Mouse (Mus musculus): Measurements from ENCODE around the gene Ilkap. TPM values are rescaled to one million over a fixed set of nuclear protein-coding genes. Genes with fewer than 3 reads are reported as not detected.

The Ilkap gene
- polyA plus RNA-seq, 1 experiment from 2014 or later = 158 TPM

GRCm38 (mm10) chr1:91435606-91436130 lies 37.1 kb upstream of the Ilkap start:
- WGBS = 78% methylated on average over 13 of the region's 13 CpGs
- H3K4me1 ChIP-seq = peaks cover 18% of the 10 kb centered on the region
- H3K9me3 ChIP-seq = no peaks in the 10 kb centered on the region
- no peak overlapping the region for H3K4me2 ChIP-seq
- peak overlapping the region; percentile 60 for H3K27ac ChIP-seq
- H3K9ac ChIP-seq = no peak overlapping the region; the same call in 1 of the 2 replicates
- H3K36me3 ChIP-seq = peaks cover 3% of the 10 kb centered on the region; the same call in 1 of the 2 replicates
- ATAC-seq (ENCODE audit: insufficient number of reproducible peaks, insufficient read depth, low FRiP score, low TSS enrichment, low read depth) = no peak
- no peaks in the 10 kb centered on the region for H3K27me3 ChIP-seq
- no peak overlapping the region for H3K4me3 ChIP-seq

GRCm38 (mm10) chr1:91434905-91435304 lies 36.3 kb upstream of the Ilkap start:
- no peaks in the 10 kb centered on the region for H3K27me3 ChIP-seq
- WGBS = 93% methylated on average over 8 of the region's 8 CpGs
- no peak for ATAC-seq (ENCODE audit: insufficient number of reproducible peaks, insufficient read depth, low FRiP score, low TSS enrichment, low read depth)

GRCm38 (mm10) chr1:91430761-91431160 lies 32.1 kb upstream of the Ilkap start:
- H3K27ac ChIP-seq = no peak overlapping the region
- H3K4me3 ChIP-seq = no peak overlapping the region
- ATAC-seq (ENCODE audit: insufficient number of reproducible peaks, insufficient read depth, low FRiP score, low TSS enrichment, low read depth) = no peak
- peaks cover 4% of the 10 kb centered on the region; the same call in 1 of the 2 replicates for H3K4me1 ChIP-seq
- no peak overlapping the region for H3K9ac ChIP-seq
- 76% methylated on average over 7 of the region's 7 CpGs for whole genome bisulfite sequencing
- peaks cover 17% of the 10 kb centered on the region; the same call in 1 of the 2 replicates for H3K36me3 ChIP-seq
- H3K9me3 ChIP-seq = no peaks in the 10 kb centered on the region
- H3K27me3 ChIP-seq = no peaks in the 10 kb centered on the region
- H3K4me2 ChIP-seq = no peak overlapping the region

More at GRCm38 (mm10) chr1:91434905-91435304, 36.3 kb upstream of the Ilkap start:
- Histone ChIP-seq H3K36me3 (peaks cover 3% of the 10 kb centered on the region; the same call in 1 of the 2 replicates), H3K9me3 (no peaks in the 10 kb centered on the region), H3K4me2 (no peak overlapping the region), H3K9ac (no peak overlapping the region), H3K4me3 (no peak overlapping the region), H3K27ac (no peak overlapping the region), H3K4me1 (peaks cover 18% of the 10 kb centered on the region)

GRCm38 (mm10) chr1:91429212-91429611 lies 30.6 kb upstream of the Ilkap start:
- no peak for ATAC-seq (ENCODE audit: insufficient number of reproducible peaks, insufficient read depth, low FRiP score, low TSS enrichment, low read depth)
- Histone ChIP-seq H3K27ac (no peak overlapping the region), H3K9me3 (no peaks in the 10 kb centered on the region), H3K4me2 (no peak overlapping the region), H3K36me3 (peaks cover 17% of the 10 kb centered on the region; the same call in 1 of the 2 replicates), H3K9ac (no peak overlapping the region), H3K27me3 (no peaks in the 10 kb centered on the region), H3K4me3 (no peak overlapping the region), H3K4me1 (no peaks in the 10 kb centered on the region)
- WGBS = 84% methylated on average over 10 of the region's 10 CpGs

GRCm38 (mm10) chr1:91428614-91429013 lies 30.0 kb upstream of the Ilkap start:
- no peak for ATAC-seq (ENCODE audit: insufficient number of reproducible peaks, insufficient read depth, low FRiP score, low TSS enrichment, low read depth)
- H3K27ac ChIP-seq = no peak overlapping the region
- no peak overlapping the region for H3K4me2 ChIP-seq
- no peak overlapping the region; the same call in 1 of the 2 replicates for H3K9ac ChIP-seq
- no peaks in the 10 kb centered on the region for H3K27me3 ChIP-seq
- WGBS = 37% methylated on average over 4 of the region's 4 CpGs
- H3K4me1 ChIP-seq = no peaks in the 10 kb centered on the region
- H3K4me3 ChIP-seq = no peak overlapping the region
- H3K9me3 ChIP-seq = no peaks in the 10 kb centered on the region
- peaks cover 17% of the 10 kb centered on the region; the same call in 1 of the 2 replicates for H3K36me3 ChIP-seq

GRCm38 (mm10) chr1:91426397-91426796 lies 27.8 kb upstream of the Ilkap start:
- no peak overlapping the region for H3K4me3 ChIP-seq
- no peak overlapping the region for H3K4me2 ChIP-seq
- no peak for ATAC-seq (ENCODE audit: insufficient number of reproducible peaks, insufficient read depth, low FRiP score, low TSS enrichment, low read depth)
- WGBS = 79% methylated on average over 9 of the region's 9 CpGs
- no peak overlapping the region for H3K27ac ChIP-seq
- H3K9ac ChIP-seq = no peak overlapping the region
- peaks cover 14% of the 10 kb centered on the region; the same call in 1 of the 2 replicates for H3K36me3 ChIP-seq
- H3K4me1 ChIP-seq = no peaks in the 10 kb centered on the region
- no peaks in the 10 kb centered on the region for H3K9me3 ChIP-seq
- H3K27me3 ChIP-seq = no peaks in the 10 kb centered on the region

GRCm38 (mm10) chr1:91420601-91421065 lies 22.0 kb upstream of the Ilkap start:
- Histone ChIP-seq H3K9me3 (no peaks in the 10 kb centered on the region), H3K9ac (no peak overlapping the region), H3K4me1 (no peaks in the 10 kb centered on the region), H3K4me3 (no peak overlapping the region), H3K27me3 (no peaks in the 10 kb centered on the region), H3K27ac (no peak overlapping the region), H3K4me2 (no peak overlapping the region), H3K36me3 (0 out of 2 replicates have a peak, but pooled peaks cover 10% of the 10 kb centered on the region)
- ATAC-seq (ENCODE audit: insufficient number of reproducible peaks, insufficient read depth, low FRiP score, low TSS enrichment, low read depth) = no peak
- 93% methylated on average over 8 of the region's 8 CpGs for WGBS

GRCm38 (mm10) chr1:91419862-91420600 lies 21.4 kb upstream of the Ilkap start:
- WGBS = 66% methylated on average over 10 of the region's 10 CpGs
- Histone ChIP-seq H3K36me3 (0 out of 2 replicates have a peak, but pooled peaks cover 10% of the 10 kb centered on the region), H3K9ac (no peak overlapping the region)

GRCm38 (mm10) chr1:91417991-91418390 lies 19.4 kb upstream of the Ilkap start:
- no peaks in the 10 kb centered on the region for H3K27me3 ChIP-seq
- 70% methylated on average over 1 of the region's 1 CpGs for WGBS
- ATAC-seq (ENCODE audit: insufficient number of reproducible peaks, insufficient read depth, low FRiP score, low TSS enrichment, low read depth) = no peak

More at GRCm38 (mm10) chr1:91419862-91420600, 21.4 kb upstream of the Ilkap start:
- no peaks in the 10 kb centered on the region for H3K9me3 ChIP-seq
- H3K4me3 ChIP-seq = no peak overlapping the region
- peaks cover 5% of the 10 kb centered on the region for H3K4me1 ChIP-seq
- H3K27ac ChIP-seq = no peak overlapping the region
- no peaks in the 10 kb centered on the region for H3K27me3 ChIP-seq
- ATAC-seq (ENCODE audit: insufficient number of reproducible peaks, insufficient read depth, low FRiP score, low TSS enrichment, low read depth) = no peak
- H3K4me2 ChIP-seq = no peak overlapping the region

GRCm38 (mm10) chr1:91415311-91415710 lies 16.7 kb upstream of the Ilkap start:
- Histone ChIP-seq H3K4me1 (peaks cover 35% of the 10 kb centered on the region), H3K27me3 (no peaks in the 10 kb centered on the region), H3K9ac (peak overlapping the region; percentile 36; the same call in 1 of the 2 replicates), H3K4me2 (peak overlapping the region; percentile 99; the same call in 1 of the 2 replicates), H3K4me3 (no peak overlapping the region), H3K27ac (peak overlapping the region; percentile 88), H3K9me3 (no peaks in the 10 kb centered on the region), H3K36me3 (0 out of 2 replicates have a peak, but pooled peaks cover 10% of the 10 kb centered on the region)
- no peak for ATAC-seq (ENCODE audit: insufficient number of reproducible peaks, insufficient read depth, low FRiP score, low TSS enrichment, low read depth)
- 78% methylated on average over 5 of the region's 5 CpGs for WGBS

More at GRCm38 (mm10) chr1:91417991-91418390, 19.4 kb upstream of the Ilkap start:
- H3K4me1 ChIP-seq = peaks cover 23% of the 10 kb centered on the region
- no peak overlapping the region for H3K4me2 ChIP-seq
- no peak overlapping the region for H3K9ac ChIP-seq
- H3K9me3 ChIP-seq = no peaks in the 10 kb centered on the region
- H3K4me3 ChIP-seq = no peak overlapping the region
- H3K27ac ChIP-seq = no peak overlapping the region
- H3K36me3 ChIP-seq = 0 out of 2 replicates have a peak, but pooled peaks cover 10% of the 10 kb centered on the region

- H3K4me2 ChIP-seq = peak overlapping the region; percentile 99
- peak overlapping the region; percentile 36; the same call in 1 of the 2 replicates for H3K9ac ChIP-seq
- ATAC-seq (ENCODE audit: insufficient number of reproducible peaks, insufficient read depth, low FRiP score, low TSS enrichment, low read depth) = no peak
- no peaks in the 10 kb centered on the region for H3K9me3 ChIP-seq
- H3K27ac ChIP-seq = peak overlapping the region; percentile 88
- 0 out of 2 replicates have a peak, but pooled peaks cover 10% of the 10 kb centered on the region for H3K36me3 ChIP-seq
- H3K4me3 ChIP-seq = peak overlapping the region; percentile 80; the same call in 1 of the 2 replicates
- 53% methylated on average over 4 of the region's 4 CpGs for WGBS
- no peaks in the 10 kb centered on the region for H3K27me3 ChIP-seq
- H3K4me1 ChIP-seq = peaks cover 35% of the 10 kb centered on the region
These were observed 16.3 kb upstream of the Ilkap start for GRCm38 (mm10) chr1:91414903-91415302.
